Mouse (Mus musculus) heart, postnatal 0 days (tissue): ENCODE measurements around the gene Cnnm3.

Source experiments
- CTCF ChIP-seq: IDR thresholded peaks from 2 replicates; pipeline ENCODE4 v1.5.1; 2016; ENCODE audit warnings: antibody characterized with exemption, control low read depth, low read depth
- EP300 ChIP-seq: IDR thresholded peaks from 2 replicates; pipeline ENCODE4 v1.6.1; 2016; ENCODE audit warnings: antibody characterized with exemption, low read depth

DNA sequence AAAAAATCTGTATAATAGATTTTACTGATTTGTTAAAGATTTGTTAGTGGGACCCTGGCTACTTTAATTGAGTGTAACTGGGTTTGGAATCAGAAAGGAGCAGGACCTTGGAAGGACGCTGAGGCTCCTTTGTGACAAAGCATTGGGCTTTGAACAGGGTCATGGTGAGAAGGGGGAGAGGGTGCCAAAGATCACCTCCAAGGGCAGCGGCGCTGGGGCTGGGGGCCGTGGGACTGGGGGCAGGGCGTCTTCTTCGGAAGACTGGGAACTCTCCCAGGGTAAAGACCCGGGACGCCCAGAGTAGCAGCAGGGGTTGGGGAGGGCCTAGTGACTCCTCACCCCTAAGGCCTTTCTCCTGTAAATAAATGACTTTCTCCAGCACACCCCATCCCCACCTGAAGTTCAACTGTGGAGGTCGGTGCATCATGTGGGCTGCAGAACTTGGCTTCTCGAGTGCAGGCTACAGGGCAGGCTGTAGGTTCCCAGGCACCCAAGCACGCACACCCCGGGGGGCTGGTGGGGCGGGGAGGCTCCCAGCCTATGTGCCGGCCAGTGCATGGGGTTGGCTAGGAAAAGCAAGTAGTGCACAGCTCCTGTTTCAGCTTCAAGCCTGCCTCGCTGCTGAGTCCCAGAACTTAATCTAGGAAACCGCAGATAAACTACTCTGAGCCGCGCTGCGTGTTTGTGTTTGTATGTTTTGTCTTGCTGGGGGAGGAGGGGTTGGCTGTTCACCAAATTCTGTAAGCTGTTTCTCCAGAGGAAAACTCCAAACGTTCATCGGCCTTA lies 56.3 kb downstream of the Cnnm3 start:
- no peak for TF ChIP-seq CTCF
- TF ChIP-seq EP300, result no peak
